Mouse (Mus musculus) stomach, embryonic 16.5 days (tissue): ENCODE results near the gene Mcur1. TPM values are rescaled to one million over a fixed set of nuclear protein-coding genes. Genes with fewer than 3 reads are reported as not detected.

Experiments
- ATAC-seq: fragments of 200-750 bp; cut with Nextera tagmentation; 2 replicates; pipeline ENCODE4 v1.8.0; 2017; ENCODE audit warnings: moderate number of reproducible peaks, moderate TSS enrichment; ENCODE audit not compliant: insufficient read depth, low FRiP score
- H3K27ac ChIP-seq: fragments of 300-500 bp; sonication (generic); 2 replicates; pipeline ENCODE4 v1.5.1; 2014; ENCODE audit warnings: low read length
- H3K27me3 ChIP-seq: fragments of 300-500 bp; sonication (generic); 2 replicates; pipeline ENCODE4 v1.6.1; 2014; ENCODE audit warnings: low read length, control low read depth, mixed read lengths; ENCODE audit not compliant: control insufficient read depth, insufficient read depth
- H3K36me3 ChIP-seq: fragments of 300-500 bp; sonication (generic); 2 replicates; pipeline ENCODE4 v1.6.1; 2014; ENCODE audit warnings: low read length; ENCODE audit not compliant: control insufficient read depth, insufficient read depth
- H3K4me1 ChIP-seq: fragments of 300-500 bp; sonication (generic); 2 replicates; pipeline ENCODE4 v1.6.1; 2014; ENCODE audit warnings: low read length, control low read depth, mixed read lengths; ENCODE audit not compliant: control insufficient read depth, insufficient read depth
- H3K4me2 ChIP-seq: fragments of 300-500 bp; sonication (generic); 2 replicates; pipeline ENCODE4 v1.6.1; 2014; ENCODE audit warnings: low read depth, low read length, mixed read lengths
- H3K4me3 ChIP-seq: fragments of 300-500 bp; sonication (generic); replicated peaks from 2 replicates; pipeline ENCODE4 v1.5.1; 2014; ENCODE audit warnings: mild to moderate bottlenecking, low read length
- H3K9ac ChIP-seq: fragments of 300-500 bp; sonication (generic); 2 replicates; pipeline ENCODE4 v1.6.1; 2014; ENCODE audit warnings: low read length
- H3K9me3 ChIP-seq: fragments of 300-500 bp; sonication (generic); replicated peaks from 2 replicates; pipeline ENCODE4 v1.6.1; 2016; ENCODE audit warnings: low read length, control low read depth; ENCODE audit not compliant: control insufficient read depth
- WGBS: fragments of 180-500 bp; shearing (Covaris S2); extraction: QIAGEN DNeasy Blood & Tissue Kit; methylation state at CpG from one replicate; pipeline ENCODE4 v1.1.7; 2014; 5-methylcytosine and 5-hydroxymethylcytosine counted together
- polyA plus RNA-seq: library from polyadenylated mRNA; unstranded; fragments of >200 nt; fragmentation: Nextera tagmentation; extraction: Ambion mirVana; gene quantifications from 2 replicates; pipeline ENCODE4 v1.2.1, GENCODE M21; 2015

Gene Mcur1
- polyA plus RNA-seq, 1 experiment from 2014 or later: 10.6 TPM

GRCm38 (mm10) chr13:43575431-43575830, 15.4 kb upstream of the Mcur1 start:
- 92% methylated on average over 5 of the region's 5 CpGs for WGBS
- no peak for ATAC-seq

DNA sequence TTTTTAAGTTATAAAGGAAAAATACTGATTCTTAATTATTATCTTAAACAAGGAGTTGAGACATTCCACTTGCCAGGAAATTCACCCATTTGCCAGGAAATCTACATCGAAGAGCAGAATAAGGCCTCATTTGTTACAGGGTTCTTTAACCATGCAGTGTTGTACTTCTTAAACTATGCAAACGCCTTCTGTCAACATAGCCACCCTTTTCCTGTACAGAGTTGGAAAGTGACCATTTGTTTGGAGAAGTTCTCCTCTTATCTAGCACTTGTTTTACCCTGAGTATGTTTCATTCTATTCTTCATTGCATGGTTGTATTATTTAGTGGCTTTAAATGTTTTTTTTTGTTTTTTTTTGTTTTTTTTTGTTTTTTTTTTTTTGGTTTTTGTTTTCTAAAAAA, 14.0 kb upstream of the Mcur1 start:
- Histone ChIP-seq H3K4me1 (no peaks in the 10 kb centered on the region), H3K4me3 (no peak overlapping the region), H3K27me3 (no peaks in the 10 kb centered on the region), H3K27ac (no peak overlapping the region), H3K36me3 (no peaks in the 10 kb centered on the region), H3K9ac (no peak overlapping the region), H3K4me2 (no peak overlapping the region), H3K9me3 (0 out of 2 replicates have a peak, but pooled peaks cover 6% of the 10 kb centered on the region)
- WGBS: 46% methylated on average over 2 of the region's 2 CpGs
- no peak for ATAC-seq

More at GRCm38 (mm10) chr13:43575431-43575830, 15.4 kb upstream of the Mcur1 start:
- 0 out of 2 replicates have a peak, but pooled peaks cover 6% of the 10 kb centered on the region for H3K9me3 ChIP-seq
- H3K9ac ChIP-seq: no peak overlapping the region
- no peaks in the 10 kb centered on the region for H3K36me3 ChIP-seq
- no peak overlapping the region for H3K4me2 ChIP-seq
- H3K4me3 ChIP-seq: no peak overlapping the region
- H3K4me1 ChIP-seq: no peaks in the 10 kb centered on the region
- H3K27ac ChIP-seq: no peak overlapping the region
- no peaks in the 10 kb centered on the region for H3K27me3 ChIP-seq

DNA sequence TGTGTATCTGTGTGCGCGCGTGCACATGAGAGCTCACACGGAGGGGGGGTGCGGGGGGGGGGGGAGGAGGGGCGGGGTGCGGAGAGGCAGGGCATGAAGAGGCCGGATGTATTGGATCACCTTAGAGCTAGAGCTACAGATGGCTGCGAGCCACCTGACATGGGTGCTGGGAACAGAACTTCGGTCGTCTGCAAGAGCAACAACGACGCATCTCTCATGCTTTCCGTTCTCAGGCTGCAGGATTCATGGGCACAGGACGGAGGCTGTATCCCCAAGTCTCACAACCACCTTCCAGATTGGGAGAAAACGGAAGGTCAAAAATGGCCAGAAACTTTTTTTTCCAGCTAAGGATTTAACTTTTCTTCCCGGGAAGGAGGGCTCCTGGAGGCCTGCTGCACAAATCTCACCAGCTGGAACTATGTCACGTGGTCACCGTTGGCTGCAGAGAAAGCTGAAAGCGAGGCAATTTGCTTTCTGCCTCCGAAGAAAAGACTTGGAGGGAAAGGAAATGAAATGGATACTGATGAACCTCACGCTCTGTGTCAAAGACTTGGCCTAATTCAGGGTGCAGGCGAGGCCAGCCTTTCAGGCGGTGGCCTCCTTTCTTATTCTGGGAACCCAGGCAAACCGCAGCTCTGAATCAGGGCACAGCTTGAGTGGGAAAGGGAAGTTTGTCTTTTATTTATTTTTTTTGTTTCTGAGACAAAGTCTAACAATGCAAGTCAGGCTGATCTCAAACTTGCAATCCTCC, 7.3 kb upstream of the Mcur1 start:
- H3K27ac ChIP-seq: peak overlapping the region; percentile 31
- 57% methylated on average over 25 of the region's 25 CpGs for WGBS
- 0 out of 2 replicates have a peak, but pooled peaks have one; percentile 44 for ATAC-seq

GRCm38 (mm10) chr13:43566184-43566583, 6.2 kb upstream of the Mcur1 start:
- H3K9me3 ChIP-seq: 0 out of 2 replicates have a peak, but pooled peaks cover 3% of the 10 kb centered on the region
- no peaks in the 10 kb centered on the region for H3K27me3 ChIP-seq
- no peak for ATAC-seq
- H3K4me1 ChIP-seq: peaks cover 7% of the 10 kb centered on the region; the same call in 1 of the 2 replicates
- H3K27ac ChIP-seq: no peak overlapping the region
- H3K36me3 ChIP-seq: no peaks in the 10 kb centered on the region
- H3K4me3 ChIP-seq: no peak overlapping the region
- no peak overlapping the region for H3K9ac ChIP-seq
- no peak overlapping the region for H3K4me2 ChIP-seq
- WGBS: 93% methylated on average over 8 of the region's 8 CpGs

More for the DNA sequence above, 7.3 kb upstream of the Mcur1 start:
- Histone ChIP-seq H3K27me3 (no peaks in the 10 kb centered on the region), H3K4me3 (no peak overlapping the region), H3K36me3 (no peaks in the 10 kb centered on the region), H3K9me3 (0 out of 2 replicates have a peak, but pooled peaks cover 6% of the 10 kb centered on the region), H3K4me2 (peak overlapping the region; percentile 9; the same call in 1 of the 2 replicates), H3K9ac (no peak overlapping the region), H3K4me1 (peaks cover 6% of the 10 kb centered on the region; the same call in 1 of the 2 replicates)

- Histone ChIP-seq H3K36me3 (no peaks in the 10 kb centered on the region), H3K4me3 (no peak overlapping the region), H3K27me3 (no peaks in the 10 kb centered on the region), H3K9ac (no peak overlapping the region), H3K27ac (no peak overlapping the region), H3K4me1 (peaks cover 9% of the 10 kb centered on the region; the same call in 1 of the 2 replicates), H3K9me3 (no peaks in the 10 kb centered on the region), H3K4me2 (no peak overlapping the region)
- ATAC-seq: no peak
- 8% methylated on average over 9 of the region's 9 CpGs for WGBS
Measured at GRCm38 (mm10) chr13:43565346-43565745, 5.4 kb upstream of the Mcur1 start.

- H3K4me2 ChIP-seq: no peak overlapping the region
- WGBS: 79% methylated on average over 5 of the region's 5 CpGs
- ATAC-seq: no peak
Measured at GRCm38 (mm10) chr13:43564733-43565132, 4.7 kb upstream of the Mcur1 start.

DNA sequence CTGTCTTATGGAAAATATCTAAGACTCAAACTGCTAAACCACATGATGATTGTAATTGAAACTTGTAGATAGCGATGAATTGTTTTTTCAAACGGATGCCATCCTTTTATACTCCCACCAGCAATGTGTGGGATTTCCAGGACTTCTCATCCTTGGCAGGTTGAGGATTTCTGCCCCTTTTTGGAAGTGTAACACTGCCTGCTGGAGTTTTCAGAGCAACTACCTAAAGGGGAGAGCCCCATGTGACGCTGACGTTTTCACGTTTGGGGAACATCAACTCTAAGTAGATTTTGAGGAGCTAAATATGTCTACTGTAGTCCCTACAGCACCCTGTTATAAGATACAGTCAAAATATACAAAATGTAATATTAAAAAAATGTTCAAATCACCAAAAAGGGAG, 2.7 kb upstream of the Mcur1 start:
- Histone ChIP-seq H3K9ac (no peak overlapping the region), H3K4me2 (no peak overlapping the region), H3K36me3 (no peaks in the 10 kb centered on the region), H3K27me3 (no peaks in the 10 kb centered on the region), H3K9me3 (no peaks in the 10 kb centered on the region), H3K4me3 (no peak overlapping the region), H3K27ac (no peak overlapping the region), H3K4me1 (peaks cover 15% of the 10 kb centered on the region)
- 81% methylated on average over 5 of the region's 5 CpGs for WGBS
- ATAC-seq: no peak

More at GRCm38 (mm10) chr13:43564733-43565132, 4.7 kb upstream of the Mcur1 start:
- H3K9ac ChIP-seq: no peak overlapping the region
- H3K36me3 ChIP-seq: no peaks in the 10 kb centered on the region
- peaks cover 9% of the 10 kb centered on the region; the same call in 1 of the 2 replicates for H3K4me1 ChIP-seq
- H3K9me3 ChIP-seq: no peaks in the 10 kb centered on the region
- no peak overlapping the region for H3K27ac ChIP-seq
- H3K4me3 ChIP-seq: no peak overlapping the region
- H3K27me3 ChIP-seq: no peaks in the 10 kb centered on the region

GRCm38 (mm10) chr13:43560458-43561411, 744 bp upstream of the Mcur1 start:
- peak overlapping the region; percentile 91 for H3K9ac ChIP-seq
- no peaks in the 10 kb centered on the region for H3K27me3 ChIP-seq
- no peaks in the 10 kb centered on the region for H3K36me3 ChIP-seq
- no peaks in the 10 kb centered on the region for H3K9me3 ChIP-seq
- WGBS: 8% methylated on average over 18 of the region's 18 CpGs
- peak overlapping the region; percentile 91 for H3K27ac ChIP-seq
- no peak for ATAC-seq
- H3K4me1 ChIP-seq: peaks cover 13% of the 10 kb centered on the region
- peak overlapping the region; percentile 83 for H3K4me2 ChIP-seq
- H3K4me3 ChIP-seq: peak overlapping the region; percentile 89
